Mouse (Mus musculus) hindlimb bud, embryonic 11.5 days (tissue): ENCODE results near the gene Brd9.

Experiments
- DNase-seq: peaks from one replicate; pipeline ENCODE4 v3.0.0-alpha.2; 2012; ENCODE audit warnings: low read depth, low spot score; ENCODE audit errors: extremely low spot score

The Brd9 gene

DNA sequence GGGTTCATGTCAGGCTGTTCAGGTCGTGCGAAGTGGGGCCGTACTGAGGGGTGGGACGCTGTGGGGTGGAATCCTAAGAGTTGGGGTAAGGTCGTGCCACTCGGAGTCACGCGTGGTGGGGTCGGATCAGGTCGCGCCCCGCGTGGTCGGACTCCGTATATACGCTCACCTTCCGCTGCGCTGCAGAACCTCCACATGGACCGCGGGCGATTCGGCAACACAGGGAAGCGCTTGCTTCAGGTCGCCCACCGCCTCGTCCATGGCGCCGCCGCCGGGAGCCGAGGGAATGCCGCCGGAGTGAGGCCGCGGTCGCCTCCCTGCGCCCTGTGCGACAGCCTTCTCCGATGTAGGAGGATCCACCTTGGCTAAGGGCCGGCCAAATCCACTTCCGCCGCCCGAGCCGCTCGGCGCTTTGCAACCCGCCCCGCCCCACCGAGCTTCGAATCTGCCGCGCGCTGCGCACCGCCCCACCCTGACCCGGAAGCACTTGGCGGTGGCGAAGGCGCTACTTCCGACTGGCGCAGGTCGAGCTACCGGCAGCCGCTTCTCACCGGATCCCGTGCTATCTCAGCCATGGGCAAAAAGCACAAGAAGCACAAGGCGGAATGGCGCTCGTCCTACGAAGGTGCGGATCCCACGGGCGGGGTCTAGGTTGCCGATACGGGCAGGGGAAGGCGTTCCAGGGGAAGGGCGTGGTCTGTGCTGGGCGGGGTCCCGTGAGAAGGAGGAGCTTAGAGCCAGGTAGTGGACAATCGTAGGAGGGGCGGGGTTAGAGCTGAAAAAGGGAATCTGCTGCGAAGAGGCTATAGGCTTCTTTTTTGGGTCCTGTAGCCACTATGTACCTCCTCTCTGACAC, at the start of gene Brd9, which contains the start of gene Trip13:
Gene Brd9, plus strand, starts transcription at position 491 of the 856 bp plus-strand sequence.
Gene Trip13, minus strand, starts transcription at position 464 of the 856 bp plus-strand sequence.
- DNase-seq: peak; percentile 37

GRCm38 (mm10) chr13:73892493-73893178, 45.0 kb upstream of the Brd9 start:
- no peak for DNase-seq

DNA sequence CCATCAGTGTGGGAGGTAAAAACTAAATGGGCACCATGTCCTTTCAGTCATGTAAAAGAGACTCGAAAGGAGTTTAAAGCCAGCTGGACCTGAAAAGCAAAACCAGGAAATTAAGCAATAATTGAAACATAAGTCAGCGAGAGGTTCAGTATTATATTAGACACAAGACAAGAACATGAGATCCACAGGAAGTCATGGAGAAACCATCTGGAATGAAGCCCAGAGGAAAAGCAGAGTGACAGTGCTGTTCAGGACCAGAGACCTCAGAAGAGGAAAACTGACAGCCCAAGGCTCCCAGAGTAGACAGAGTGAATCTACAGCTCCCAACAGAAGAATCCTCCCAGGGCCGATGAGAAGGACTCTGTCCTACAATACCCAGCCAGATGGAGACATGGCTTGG, 40.0 kb upstream of the Brd9 start:
- DNase-seq: no peak

DNA sequence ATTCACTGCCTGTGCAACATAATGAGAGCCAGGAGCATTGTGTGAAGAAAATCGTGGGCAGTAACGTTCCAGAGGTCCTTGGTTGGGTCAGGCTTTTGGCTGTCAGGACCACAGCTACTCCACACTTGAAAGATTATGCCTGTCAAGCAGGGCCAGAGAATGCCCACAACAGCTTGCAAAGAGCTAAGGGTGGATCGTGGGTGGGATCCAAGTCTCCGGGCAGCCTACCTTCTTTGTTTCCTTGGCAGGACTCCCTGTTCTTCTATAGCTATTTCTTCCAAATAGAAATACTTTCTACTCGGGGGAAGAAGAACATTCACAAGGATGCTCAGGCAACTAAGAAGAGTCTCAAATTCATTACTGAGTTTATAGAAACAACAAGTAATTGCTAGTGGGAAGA, 30.5 kb upstream of the Brd9 start:
- DNase-seq: no peak

GRCm38 (mm10) chr13:73907683-73908412, 29.8 kb upstream of the Brd9 start:
- peak; percentile 33 for DNase-seq

DNA sequence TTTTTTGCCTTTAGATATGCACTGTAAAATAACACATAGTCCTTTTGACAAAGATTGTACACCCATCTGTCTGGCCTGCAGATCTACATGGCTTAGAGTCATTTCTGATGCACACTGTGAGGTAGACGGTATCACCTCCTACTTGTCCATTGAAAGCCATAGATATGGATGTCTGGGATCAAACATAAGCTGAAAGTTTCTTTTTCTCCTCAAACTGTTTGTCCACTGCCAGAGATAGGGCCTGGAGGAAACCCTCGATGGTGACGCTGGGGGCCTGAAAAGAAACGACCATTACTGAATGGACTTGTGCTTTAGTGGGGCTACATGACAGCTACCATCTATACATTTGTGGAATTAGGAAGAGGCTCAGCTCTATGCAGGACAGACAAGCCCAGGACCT, 24.5 kb upstream of the Brd9 start:
- DNase-seq: no peak

DNA sequence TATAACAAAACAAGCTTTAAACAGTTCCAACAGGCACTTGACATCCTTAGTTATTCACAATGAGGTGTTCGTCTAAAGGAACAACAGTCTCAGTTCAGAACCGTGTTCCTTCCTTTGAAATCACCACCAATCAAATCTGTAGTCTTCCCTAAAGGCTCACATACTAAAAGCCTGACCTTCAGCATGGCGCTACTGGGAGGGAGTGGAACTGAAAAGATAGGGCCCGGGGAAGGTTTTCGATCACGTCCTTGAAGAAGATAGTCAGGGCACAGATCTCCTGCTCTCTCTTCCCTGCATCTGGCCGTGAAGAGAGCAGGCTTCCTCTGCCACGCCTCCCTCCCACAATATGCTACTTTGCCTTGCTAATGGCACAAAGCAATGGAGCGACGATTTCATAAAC, 5.4 kb upstream of the Brd9 start:
- no peak for DNase-seq

GRCm38 (mm10) chr13:73936938-73937320, 682 bp upstream of the Brd9 start:
- DNase-seq: no peak

DNA sequence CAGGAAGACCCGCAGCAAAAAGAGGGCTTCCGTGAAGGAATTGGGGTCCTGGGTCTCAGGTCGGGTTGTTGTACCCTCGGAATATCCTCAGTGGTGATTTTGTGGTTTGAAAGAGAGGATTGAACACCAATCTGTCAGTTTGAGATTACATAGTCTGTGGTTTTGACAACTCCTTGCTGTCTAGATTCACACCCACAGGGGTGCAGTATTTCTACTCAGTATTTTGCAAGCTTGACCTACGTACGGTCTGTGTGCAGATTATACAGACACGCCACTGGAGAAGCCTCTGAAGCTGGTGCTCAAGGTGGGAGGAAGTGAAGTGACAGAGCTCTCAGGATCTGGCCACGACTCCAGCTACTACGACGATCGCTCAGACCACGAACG, 558 bp downstream of the Brd9 start:
- no peak for DNase-seq

DNA sequence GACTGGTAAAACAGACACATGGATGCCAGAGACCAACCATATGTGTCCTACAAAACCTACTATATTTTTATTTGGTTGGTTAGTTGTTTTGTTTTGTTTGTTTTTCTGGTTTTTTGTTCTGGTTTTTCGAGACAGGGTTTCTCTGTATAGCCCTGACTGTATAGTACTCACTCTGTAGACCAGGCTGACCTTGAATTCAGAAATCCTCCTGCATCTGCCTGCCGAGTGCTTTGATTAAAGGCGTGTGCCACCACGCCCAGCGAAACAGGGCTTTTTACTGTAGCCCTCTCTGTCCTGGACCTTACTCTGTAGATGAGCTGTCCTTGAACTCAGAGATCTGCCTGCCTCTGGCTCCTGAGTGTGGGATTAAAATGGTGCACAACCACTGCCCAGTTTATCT, 1.5 kb downstream of the Brd9 start:
- no peak for DNase-seq

DNA sequence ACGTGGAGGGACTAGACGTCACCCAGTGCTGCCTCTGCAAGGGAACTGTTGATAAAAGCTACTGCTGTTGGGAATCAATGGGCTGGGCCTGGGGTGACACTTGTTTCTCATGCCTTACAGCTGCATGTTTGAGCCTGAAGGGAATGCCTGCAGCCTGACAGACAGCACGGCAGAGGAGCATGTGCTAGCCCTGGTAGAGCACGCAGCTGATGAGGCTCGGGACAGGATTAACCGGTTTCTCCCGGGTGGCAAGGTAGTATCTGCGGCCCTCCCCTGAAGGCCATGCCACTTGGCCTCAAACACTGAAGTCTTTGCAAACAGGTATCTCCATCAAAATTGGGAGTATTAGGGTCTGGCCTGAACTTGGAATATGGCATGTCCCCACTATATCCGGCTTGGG, 7.0 kb downstream of the Brd9 start:
- DNase-seq: no peak

- no peak for DNase-seq
Observed at GRCm38 (mm10) chr13:73953551-73954130, 16.0 kb downstream of the Brd9 start.

- no peak for DNase-seq
Observed at GRCm38 (mm10) chr13:73954666-73955065, 17.1 kb downstream of the Brd9 start.

- no peak for DNase-seq
Observed at GRCm38 (mm10) chr13:73955531-73955930, 17.9 kb downstream of the Brd9 start.

DNA sequence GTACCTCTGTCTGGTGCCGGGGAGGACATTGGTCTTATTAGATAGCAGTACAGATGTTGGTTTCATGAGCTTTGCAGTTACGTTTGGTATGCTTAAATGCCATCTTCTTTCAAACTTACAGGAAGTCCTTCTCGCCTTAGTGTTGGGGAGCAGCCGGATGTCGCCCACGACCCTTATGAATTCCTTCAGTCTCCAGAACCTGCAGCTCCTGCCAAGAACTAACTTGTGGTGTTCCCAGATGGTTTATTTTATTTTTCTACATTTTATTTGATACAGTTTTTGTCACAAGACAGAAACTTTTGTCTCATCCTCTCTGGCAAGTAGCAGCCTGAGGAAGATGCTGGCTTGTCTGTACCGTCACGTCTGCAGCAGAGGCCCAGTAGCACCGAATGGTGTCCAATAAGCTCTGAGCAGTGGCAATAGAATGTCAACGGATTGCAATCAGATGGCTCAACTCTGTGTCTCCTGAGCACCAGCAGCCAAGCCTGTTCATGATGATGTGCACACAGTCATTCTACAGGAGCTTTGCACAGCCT, 22.6 kb downstream of the Brd9 start:
- no peak for DNase-seq

GRCm38 (mm10) chr13:73961177-73961576, 23.6 kb downstream of the Brd9 start:
- DNase-seq: no peak

- no peak for DNase-seq
Observed at GRCm38 (mm10) chr13:73963551-73963950, 25.9 kb downstream of the Brd9 start, which contains the start of gene Zdhhc11. Zdhhc11 (plus strand) TSS chr13:73963851.

GRCm38 (mm10) chr13:73970545-73971448, 33.2 kb downstream of the Brd9 start:
- DNase-seq: peak; percentile 33

GRCm38 (mm10) chr13:73974523-73974922, 36.9 kb downstream of the Brd9 start:
- DNase-seq: no peak

- DNase-seq: no peak
Observed at GRCm38 (mm10) chr13:73976935-73977334, 39.3 kb downstream of the Brd9 start.
